Mouse (Mus musculus): ENCODE data around the gene Hmx2. TPM values are rescaled to one million over a fixed set of nuclear protein-coding genes. Genes with fewer than 3 reads are reported as not detected.
A peak's percentile ranks its signal among the peaks of the same experiment; 100 is the strongest.

Hmx2 gene
- total and polyA plus RNA-seq, 3 experiments, result 2.0 to 3.1 (median 2.9) TPM

GRCm38 (mm10) chr7:131553771-131554175 lies 5.2 kb downstream of the Hmx2 start (continued):
- TF ChIP-seq RCOR1 (conservative IDR thresholded peaks at IDR 0.05; ENCODE audit: low read depth, low read length) (0 out of 2 replicates have a peak, but pooled peaks have one; percentile 16), GABPA (IDR thresholded peaks at IDR 0.05; ENCODE audit: insufficient replicate concordance, low read depth, low read length) (no peak), CHD2 (IDR thresholded peaks at IDR 0.05; ENCODE audit: low read length) (peak; percentile 28; the same call in 1 of the 2 replicates), E2F4 (IDR thresholded peaks at IDR 0.05; ENCODE audit: insufficient replicate concordance, low read depth, low read length) (peak; percentile 51; the same call in 1 of the 2 replicates), PAX5 (IDR thresholded peaks at IDR 0.05; ENCODE audit: low read length) (no peak), ETS1 (conservative IDR thresholded peaks at IDR 0.05; ENCODE audit: low read depth, low read length) (no peak)

- H3K27me3 ChIP-seq (replicated peaks), result peaks cover 51% of the 10 kb centered on the region
- H3K4me3 ChIP-seq (replicated peaks in 1 of 3; ENCODE audit: low read depth in 2 of 3, low read length in 2 of 3, poor library complexity in 1 of 3), result peak overlapping the region; percentile 67 to 80 (median 70)
- DNase-seq (ENCODE audit: extremely low read depth), result peak; percentile 23
- no peaks in the 10 kb centered on the region for H3K9me3 ChIP-seq (replicated peaks; ENCODE audit: low read length)
- peak overlapping the region; percentile 54 for H3K4me2 ChIP-seq (ENCODE audit: insufficient read depth, low read depth, poor library complexity, severe bottlenecking)
- peaks cover 2 to 5% of the 10 kb centered on the region in 2 experiments for H3K36me3 ChIP-seq (replicated peaks in 1 of 2; ENCODE audit: control insufficient read depth in 1 of 2, insufficient read depth in 1 of 2, low read length in 1 of 2)
- dilution Hi-C loops (cut with MboI; ENCODE audit: extremely low pct_ligation_motif_present, extremely low pct_unique_long_range_greater_than_20kb, low sequenced_read_pairs), result no loop called here
- no peaks in the 10 kb centered on the region for H3K79me2 ChIP-seq (replicated peaks; ENCODE audit: control insufficient read depth, extremely low read depth, insufficient read depth, poor library complexity, severe bottlenecking)
- peak overlapping the region; percentile 75 for H3K9ac ChIP-seq (ENCODE audit: insufficient read depth, low read depth)
- peak overlapping the region; percentile 30; the same call in 1 of the 2 replicates for H3K27ac ChIP-seq (ENCODE audit: insufficient read depth, low read depth)
- peaks cover 6 to 20% of the 10 kb centered on the region in 2 experiments for H3K4me1 ChIP-seq (ENCODE audit: control insufficient read depth in 1 of 2, insufficient read depth in 2 of 2)
- in situ Hi-C loops (cut with MboI; ENCODE audit: low pct_ligation_motif_present, low pct_unique_long_range_greater_than_20kb, low sequenced_read_pairs), result no loop called here
- TF ChIP-seq TBP (conservative IDR thresholded peaks at IDR 0.05; ENCODE audit: low read depth, low read length), result no peak
- 0 out of 2 replicates have a peak, but pooled peaks have one; percentile 48 for TF ChIP-seq CHD1 (IDR thresholded peaks at IDR 0.05; ENCODE audit: low read depth, low read length)
- no peak for TF ChIP-seq CHD2 (IDR thresholded peaks at IDR 0.05; ENCODE audit: low read length)
- no peak for TF ChIP-seq USF2 (conservative IDR thresholded peaks at IDR 0.05; ENCODE audit: low read depth, low read length)
- no peak for TF ChIP-seq JUND (conservative IDR thresholded peaks at IDR 0.05; ENCODE audit: low read depth, low read length)
- no peak for TF ChIP-seq EP300 (IDR thresholded peaks at IDR 0.05; ENCODE audit: low read length)
- TF ChIP-seq USF1 (IDR thresholded peaks at IDR 0.05; ENCODE audit: low read depth, low read length), result no peak
- TF ChIP-seq ETS1 (conservative IDR thresholded peaks at IDR 0.05; ENCODE audit: low read depth, low read length), result no peak
- TF ChIP-seq MAFK (IDR thresholded peaks at IDR 0.05; ENCODE audit: insufficient replicate concordance, low read length), result no peak
- peak; percentile 94 for TF ChIP-seq UBTF (IDR thresholded peaks at IDR 0.05; ENCODE audit: low read depth, low read length)
- TF ChIP-seq TCF12 (IDR thresholded peaks at IDR 0.05; ENCODE audit: low read depth, low read length), result peak; percentile 48; the same call in 1 of the 2 replicates
- 0 out of 2 replicates have a peak, but pooled peaks have one; percentile 50 for TF ChIP-seq SIN3A (IDR thresholded peaks at IDR 0.05; ENCODE audit: low read length)
- TF ChIP-seq CTCF (conservative IDR thresholded peaks at IDR 0.05 in 1 of 2, IDR thresholded peaks at IDR 0.05 in 1 of 2; ENCODE audit: low read depth in 2 of 2, low read length in 2 of 2), result no peak
- peak; percentile 57 for TF ChIP-seq ELF1 (IDR thresholded peaks at IDR 0.05; ENCODE audit: low read depth, low read length)
- 0 out of 2 replicates have a peak, but pooled peaks have one; percentile 7 for TF ChIP-seq IRF4 (IDR thresholded peaks at IDR 0.05; ENCODE audit: low read depth, low read length)
- no peak for TF ChIP-seq E2F4 (IDR thresholded peaks at IDR 0.05; ENCODE audit: insufficient replicate concordance, low read depth, low read length)
- TF ChIP-seq POLR2AphosphoS2 (IDR thresholded peaks at IDR 0.05; ENCODE audit: low read depth, low read length), result no peak
- no peak for TF ChIP-seq NRF1 (IDR thresholded peaks at IDR 0.05; ENCODE audit: low read depth, low read length)
- TF ChIP-seq NELFE (IDR thresholded peaks at IDR 0.05; ENCODE audit: low read depth, low read length), result peak; percentile 37; the same call in 1 of the 2 replicates
- no peak for TF ChIP-seq JUN (IDR thresholded peaks at IDR 0.05; ENCODE audit: insufficient read depth, low read depth, low read length)
- no peak for TF ChIP-seq RCOR1 (conservative IDR thresholded peaks at IDR 0.05; ENCODE audit: low read depth, low read length)
- no peak for TF ChIP-seq MYC (IDR thresholded peaks at IDR 0.05; ENCODE audit: low read depth, low read length)
- no peak for TF ChIP-seq MAX (IDR thresholded peaks at IDR 0.05; ENCODE audit: low read length)
- no peak for TF ChIP-seq POLR2A (IDR thresholded peaks at IDR 0.05; ENCODE audit: low read depth, low read length)
- TF ChIP-seq MEF2A (IDR thresholded peaks at IDR 0.05; ENCODE audit: borderline replicate concordance, low read depth, low read length), result no peak
- TF ChIP-seq RAD21 (IDR thresholded peaks at IDR 0.05; ENCODE audit: low read depth, low read length), result no peak
- TF ChIP-seq GABPA (IDR thresholded peaks at IDR 0.05; ENCODE audit: insufficient replicate concordance, low read depth, low read length), result no peak
- no peak for TF ChIP-seq MAZ (IDR thresholded peaks at IDR 0.05; ENCODE audit: low read depth, low read length)
- no peak for TF ChIP-seq ZMIZ1 (IDR thresholded peaks at IDR 0.05; ENCODE audit: low read depth, low read length)
- peak; percentile 16; the same call in 1 of the 2 replicates for TF ChIP-seq MXI1 (IDR thresholded peaks at IDR 0.05; ENCODE audit: low read depth, low read length)
- peak; percentile 27; the same call in 1 of the 2 replicates for TF ChIP-seq HCFC1 (IDR thresholded peaks at IDR 0.05; ENCODE audit: low read depth, low read length)
- TF ChIP-seq SMC3 (IDR thresholded peaks at IDR 0.05; ENCODE audit: low read depth, low read length), result no peak
- no peak for TF ChIP-seq ZC3H11A (IDR thresholded peaks at IDR 0.05; ENCODE audit: low read depth, low read length)
These were observed 6.0 kb downstream of the Hmx2 start for GRCm38 (mm10) chr7:131554341-131555180.
